Mouse (Mus musculus): ENCODE measurements around the gene Trim62.
A peak's percentile ranks its signal among the peaks of the same experiment; 100 is the strongest.
"Not testable (repeated sequence)": the region's sequence is repeated elsewhere in the genome, so short reads cannot be mapped to it uniquely, and the experiment has no call there.

Gene Trim62

GRCm38 (mm10) chr4:128883379-128883781, at the start of gene Trim62:
Gene Trim62, plus strand, starts transcription at chr4:128883580.
- no peak for DNase-seq (ENCODE audit: low read depth, low spot score)

GRCm38 (mm10) chr4:128838202-128838601, 45.2 kb upstream of the Trim62 start:
- no peak for DNase-seq (ENCODE audit: low read depth, low spot score)

DNA sequence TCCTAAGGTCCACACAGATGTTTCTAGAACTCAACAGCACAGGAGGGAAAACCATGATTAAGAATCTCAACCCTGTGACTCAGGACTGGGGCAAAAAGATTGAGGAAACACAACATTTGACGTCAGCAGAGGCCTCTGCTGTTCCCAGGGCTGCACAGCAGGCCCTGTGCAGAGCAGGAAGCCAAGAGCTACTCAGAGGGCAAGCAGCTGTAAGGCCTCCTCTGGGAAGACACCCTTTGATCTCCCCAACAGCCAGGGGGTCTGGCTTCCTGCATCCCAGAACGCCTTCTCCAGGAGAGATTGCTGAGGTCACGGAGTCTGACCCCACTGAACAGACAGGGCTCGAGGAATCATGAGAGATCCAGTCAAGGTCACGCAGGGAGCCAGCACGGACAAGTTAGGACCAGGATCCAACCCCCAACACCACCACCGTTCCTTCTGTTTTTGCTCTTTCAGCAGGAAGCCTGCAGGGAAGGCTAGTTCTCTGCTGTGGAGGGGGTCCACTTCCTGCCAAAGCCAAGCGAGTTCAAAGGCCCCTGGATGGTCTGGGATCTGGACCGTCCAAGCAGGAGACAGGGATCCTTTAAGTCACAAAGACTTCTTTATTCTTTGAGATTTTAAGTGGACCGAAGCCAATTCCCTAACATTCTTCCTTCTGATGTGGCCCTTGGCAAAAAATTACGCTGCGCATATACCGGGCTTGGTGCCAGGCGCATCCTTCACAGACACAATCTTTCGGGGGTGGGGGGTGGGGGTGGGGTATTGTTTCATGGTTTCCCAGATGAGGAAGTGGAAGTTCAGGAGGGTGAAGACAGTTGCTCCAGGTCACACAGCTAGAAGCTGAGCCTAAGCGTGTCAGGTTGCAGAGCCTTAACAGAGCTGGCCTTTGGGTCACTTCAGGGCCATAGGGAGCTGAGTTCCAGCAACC, 43.3 kb upstream of the Trim62 start:
- no peak for DNase-seq (ENCODE audit: low read depth, low spot score)

- DNase-seq (ENCODE audit: low read depth, low spot score) = no peak
Observed at GRCm38 (mm10) chr4:128841259-128841658, 42.1 kb upstream of the Trim62 start.

- DNase-seq (ENCODE audit: low read depth, low spot score) = no peak
Observed at GRCm38 (mm10) chr4:128844566-128844965, 38.8 kb upstream of the Trim62 start.

- no peak for DNase-seq (ENCODE audit: low read depth, low spot score)
Observed at GRCm38 (mm10) chr4:128845367-128845973, 37.9 kb upstream of the Trim62 start.

- no peak for DNase-seq (ENCODE audit: low read depth, low spot score)
Observed at GRCm38 (mm10) chr4:128848961-128849360, 34.4 kb upstream of the Trim62 start.

DNA sequence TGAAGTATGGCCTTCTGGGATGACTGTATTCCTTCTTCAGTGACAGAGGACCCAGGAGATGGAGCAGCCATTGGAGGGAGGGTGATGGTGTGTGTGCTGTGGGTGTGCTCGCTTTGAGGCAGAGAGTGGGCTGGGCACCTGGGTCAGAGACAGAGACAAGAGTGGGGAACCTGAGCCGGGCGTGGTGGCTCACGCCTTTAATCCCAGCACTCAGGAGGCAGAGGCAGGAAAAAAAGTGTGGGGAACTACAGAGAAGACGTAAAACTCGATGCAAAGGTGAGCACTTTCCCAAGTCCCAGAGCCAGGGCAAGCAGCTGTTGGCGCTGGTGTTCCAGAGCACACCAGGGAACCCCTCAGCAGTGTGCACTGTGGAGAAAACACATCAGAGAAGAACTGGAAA, 33.7 kb upstream of the Trim62 start:
- no peak for DNase-seq (ENCODE audit: low read depth, low spot score)

DNA sequence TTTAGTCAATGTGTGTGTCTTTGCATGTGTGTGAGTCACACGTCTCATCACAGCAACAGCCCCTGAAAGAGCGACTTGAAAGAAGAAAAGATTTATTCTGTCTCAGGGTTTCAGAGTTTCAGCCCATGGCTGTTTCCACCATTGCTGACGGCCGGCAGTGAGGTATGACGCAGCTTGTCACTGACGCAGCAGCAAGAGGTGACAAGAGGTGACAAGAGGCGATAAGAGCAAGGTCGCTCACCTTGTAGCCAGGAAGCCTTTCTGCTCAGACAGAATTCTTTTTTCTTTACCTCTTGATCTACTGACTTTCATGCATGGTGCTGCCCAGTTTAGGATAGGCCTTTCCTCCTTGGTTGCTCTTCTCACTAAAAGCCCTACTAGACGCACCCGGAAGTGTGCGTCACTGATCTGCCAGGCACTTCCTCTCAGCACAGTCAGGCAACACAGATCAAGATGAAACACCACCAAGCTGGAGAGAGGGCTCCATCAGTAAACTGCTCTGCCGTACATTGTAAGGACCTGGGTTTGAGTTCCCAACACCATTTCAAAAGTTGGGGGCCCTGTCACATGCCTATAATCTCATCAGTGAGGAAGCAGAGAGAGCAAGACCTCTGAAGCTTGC, 31.0 kb upstream of the Trim62 start:
- no peak for DNase-seq (ENCODE audit: low read depth, low spot score)

GRCm38 (mm10) chr4:128853117-128853516, 30.3 kb upstream of the Trim62 start:
- no peak for DNase-seq (ENCODE audit: low read depth, low spot score)

GRCm38 (mm10) chr4:128855613-128856040, 27.8 kb upstream of the Trim62 start:
- DNase-seq (ENCODE audit: low read depth, low spot score) = no peak

GRCm38 (mm10) chr4:128857212-128857611, 26.2 kb upstream of the Trim62 start:
- no peak for DNase-seq (ENCODE audit: low read depth, low spot score)

GRCm38 (mm10) chr4:128858226-128858625, 25.2 kb upstream of the Trim62 start:
- not testable (repeated sequence) for DNase-seq (ENCODE audit: low read depth, low spot score)

DNA sequence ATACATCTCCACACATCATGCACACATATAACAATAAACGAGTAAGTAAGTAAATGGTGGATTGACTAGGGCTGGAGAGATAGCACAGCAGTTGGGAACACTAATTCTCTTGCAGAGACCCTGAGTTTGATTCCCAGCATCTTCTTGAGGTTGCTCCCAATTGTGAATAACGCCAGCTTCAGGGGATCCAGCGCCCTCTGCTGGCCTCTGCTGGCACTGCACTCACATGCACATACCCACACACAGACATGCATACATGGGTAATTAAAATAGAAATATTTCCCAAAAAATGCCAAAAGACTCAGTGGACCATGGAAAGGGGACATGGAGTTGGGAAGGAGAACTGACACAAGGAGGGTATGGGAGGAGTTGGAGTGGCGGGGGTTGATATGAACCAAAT, 24.5 kb upstream of the Trim62 start:
- DNase-seq (ENCODE audit: low read depth, low spot score) = no peak

DNA sequence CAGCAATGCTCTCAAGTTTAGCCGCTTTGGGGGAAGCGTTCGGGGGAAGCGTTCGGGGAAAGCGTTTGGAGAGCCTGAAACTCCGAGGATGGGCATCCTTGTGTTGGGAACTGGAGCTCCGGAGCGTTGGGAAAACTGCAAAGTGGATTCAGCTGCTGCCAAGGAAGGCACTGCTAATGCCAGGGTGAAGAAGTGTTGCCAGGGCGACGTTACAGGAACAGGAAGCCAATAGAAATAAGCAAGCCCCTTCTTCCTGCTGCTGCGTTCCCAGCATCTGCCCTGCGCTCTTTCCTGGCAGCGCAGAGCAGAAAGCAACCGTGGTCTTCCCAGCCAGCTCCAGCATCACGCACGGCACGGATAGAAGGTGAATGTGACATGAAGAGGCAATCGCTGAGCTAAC, 10.4 kb upstream of the Trim62 start:
- DNase-seq (ENCODE audit: low read depth, low spot score) = peak; percentile 66

DNA sequence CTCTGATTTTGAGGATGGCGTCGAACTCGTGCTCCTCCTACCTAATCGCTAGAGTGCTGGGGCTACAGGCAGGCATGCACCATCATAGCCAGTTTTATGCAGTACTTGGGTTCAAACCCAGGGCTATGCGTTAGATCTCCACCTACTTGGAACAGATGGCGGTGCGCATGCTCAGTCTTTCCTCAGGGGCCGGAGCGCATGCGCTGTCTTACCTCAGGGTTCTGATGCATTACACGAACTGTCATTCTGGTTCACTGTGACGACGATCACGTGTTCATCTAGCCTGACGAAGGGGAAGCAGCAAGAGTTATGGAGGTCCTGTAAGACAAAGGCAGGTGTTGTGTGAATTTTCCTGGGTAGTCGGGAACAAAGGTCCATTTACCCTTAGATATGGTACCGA, 9.3 kb upstream of the Trim62 start:
- DNase-seq (ENCODE audit: low read depth, low spot score) = no peak

GRCm38 (mm10) chr4:128875439-128875838, 7.9 kb upstream of the Trim62 start:
- no peak for DNase-seq (ENCODE audit: low read depth, low spot score)

GRCm38 (mm10) chr4:128877520-128877919, 5.9 kb upstream of the Trim62 start:
- no peak for DNase-seq (ENCODE audit: low read depth, low spot score)

DNA sequence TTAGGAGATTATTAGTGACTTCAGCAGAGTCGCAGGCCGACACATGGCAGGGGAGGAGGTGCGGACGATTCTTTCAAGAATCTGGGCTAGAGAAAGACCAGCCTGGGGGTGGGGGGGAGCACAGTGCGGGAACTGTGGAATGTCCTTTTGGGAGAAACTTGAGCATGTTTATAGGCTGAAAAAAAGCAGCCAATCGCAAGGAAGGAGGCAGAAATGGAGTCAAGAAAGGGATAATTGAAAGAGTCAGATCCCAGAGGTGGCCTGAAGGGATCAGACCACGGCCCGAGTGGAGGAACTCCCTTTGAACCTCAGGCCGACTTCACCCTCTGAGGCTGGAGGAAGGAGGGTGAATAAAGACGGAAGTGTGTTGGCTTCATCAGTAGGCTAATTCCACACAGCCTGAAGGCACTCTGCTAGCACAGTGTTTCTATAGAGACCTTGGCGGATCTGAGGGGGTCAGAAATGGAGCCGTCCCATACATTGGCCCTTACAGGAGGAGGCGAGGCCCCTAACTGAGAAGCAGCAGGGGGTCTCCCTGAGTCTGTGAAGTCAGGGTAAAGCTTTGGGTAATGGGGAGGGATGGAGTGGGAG, 4.4 kb upstream of the Trim62 start:
- no peak for DNase-seq (ENCODE audit: low read depth, low spot score)

DNA sequence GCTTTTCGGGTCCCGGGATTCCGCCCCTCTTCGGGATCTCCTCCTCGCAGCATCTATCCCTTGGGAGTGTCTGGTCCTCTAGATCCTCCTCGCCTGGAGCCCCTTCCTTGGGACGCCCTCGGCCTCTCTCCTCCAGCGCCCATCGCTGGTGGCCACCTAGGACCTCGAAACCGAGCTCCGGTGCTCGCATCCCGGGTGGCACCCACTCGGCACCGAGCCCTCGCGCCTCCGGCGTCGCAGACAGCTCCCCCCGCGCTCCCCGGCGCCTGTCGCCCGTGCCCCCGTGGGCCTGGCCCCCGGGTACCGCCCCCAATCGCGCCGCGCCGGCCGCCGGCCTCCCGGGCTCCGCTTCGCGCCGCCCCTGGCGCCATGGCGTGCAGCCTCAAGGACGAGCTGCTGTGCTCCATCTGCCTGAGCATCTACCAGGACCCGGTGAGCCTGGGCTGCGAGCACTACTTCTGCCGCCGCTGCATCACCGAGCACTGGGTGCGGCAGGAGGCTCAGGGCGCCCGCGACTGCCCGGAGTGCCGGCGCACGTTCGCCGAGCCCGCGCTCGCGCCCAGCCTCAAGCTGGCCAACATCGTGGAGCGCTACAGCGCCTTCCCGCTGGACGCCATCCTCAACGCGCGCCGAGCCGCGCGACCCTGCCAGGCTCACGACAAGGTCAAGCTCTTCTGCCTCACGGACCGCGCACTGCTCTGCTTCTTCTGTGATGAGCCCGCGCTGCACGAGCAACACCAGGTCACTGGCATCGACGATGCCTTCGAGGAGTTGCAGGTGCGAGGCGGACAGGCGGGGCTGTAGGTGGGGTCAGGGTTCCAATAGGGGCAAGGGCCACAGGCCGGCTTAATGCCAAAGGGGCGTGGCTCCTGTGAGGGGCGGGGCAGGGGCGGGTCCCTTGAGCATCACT, 676 bp downstream of the Trim62 start:
- no peak for DNase-seq (ENCODE audit: low read depth, low spot score)

DNA sequence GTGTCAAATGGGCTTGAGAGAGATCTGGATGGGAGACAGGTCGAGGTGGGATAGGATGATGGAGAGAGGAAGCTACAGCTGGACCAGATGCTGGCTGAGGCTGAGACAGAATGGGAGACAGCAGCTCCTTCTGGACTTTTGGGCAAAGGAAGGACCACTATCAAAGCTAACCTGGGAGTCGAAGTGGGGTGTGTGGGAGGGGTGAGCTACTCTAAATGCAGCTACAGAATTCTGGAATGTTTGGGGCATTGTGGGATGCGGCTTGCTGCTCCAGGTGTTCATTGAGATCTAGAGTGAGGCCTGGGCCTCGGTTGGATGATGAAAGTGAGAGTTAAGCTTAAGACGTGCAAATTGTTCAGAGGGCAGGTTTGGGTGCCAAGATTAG, 1.3 kb downstream of the Trim62 start:
- DNase-seq (ENCODE audit: low read depth, low spot score) = no peak

Measured in brain, embryonic 18.5 days (tissue).